Mouse (Mus musculus): ENCODE measurements around the gene Gm49380. TPM values are rescaled to one million over a fixed set of nuclear protein-coding genes. Genes with fewer than 3 reads are reported as not detected.
A peak's percentile ranks its signal among the peaks of the same experiment; 100 is the strongest.

Gm49380 gene
- polyA plus RNA-seq, 1 experiment from 2014 or later, result 0.10 TPM

DNA sequence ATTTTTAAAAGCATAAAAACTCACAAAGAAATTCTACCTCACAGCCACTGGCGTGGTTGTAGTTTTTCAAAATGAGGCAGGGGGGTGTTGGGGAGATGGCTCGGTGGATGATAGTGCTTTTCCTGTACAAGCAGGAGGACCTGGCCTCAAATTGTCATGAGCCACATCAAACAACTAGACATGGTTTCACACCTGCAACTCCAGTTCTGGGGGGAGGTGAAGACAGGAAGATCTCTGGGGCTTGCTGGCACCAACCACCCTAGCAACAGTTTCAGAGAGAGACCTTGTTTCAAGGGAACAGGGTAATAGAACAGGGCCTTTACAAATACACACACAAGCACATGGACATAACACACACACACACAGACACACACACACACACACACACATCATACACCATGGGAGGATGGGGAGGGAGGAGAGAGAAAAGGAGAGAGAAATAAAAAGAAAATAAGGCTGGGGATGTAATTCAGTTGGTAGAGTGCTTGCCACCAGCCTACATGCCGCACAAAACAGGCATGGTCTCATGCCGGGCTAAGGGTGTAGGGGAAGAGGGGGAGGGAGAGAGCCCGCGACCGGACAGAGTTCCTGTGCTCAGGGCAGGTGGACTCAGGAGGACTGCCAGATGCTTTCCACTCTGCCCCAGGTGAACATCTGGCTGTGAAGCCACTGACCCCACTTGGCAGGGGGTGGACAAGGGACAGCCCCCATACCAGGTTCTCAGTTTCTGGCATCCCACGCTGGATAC is 91.0 kb downstream of the Gm49380 start:
- peak; percentile 91 for DNase-seq (ENCODE audit: low spot score)

DNA sequence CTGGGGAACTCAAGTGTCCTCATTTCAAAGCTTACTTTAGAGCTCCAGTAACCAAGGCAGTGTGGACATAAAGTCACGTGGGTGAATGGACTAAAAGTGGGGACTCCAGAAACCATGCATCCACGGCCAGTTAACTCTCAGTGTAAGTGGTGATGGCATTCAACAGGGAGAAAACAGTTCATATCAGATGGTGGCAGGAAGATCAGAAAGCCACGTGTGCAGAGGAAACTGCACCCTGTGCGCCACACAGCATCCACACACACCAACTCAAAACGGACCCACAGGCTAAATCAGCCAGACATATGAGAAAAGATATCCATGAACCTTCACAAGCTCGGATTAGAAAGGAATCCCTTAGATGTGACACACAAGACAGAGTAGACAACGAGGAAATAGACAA is 93.3 kb downstream of the Gm49380 start:
- DNase-seq (ENCODE audit: low spot score), result peak; percentile 61

DNA sequence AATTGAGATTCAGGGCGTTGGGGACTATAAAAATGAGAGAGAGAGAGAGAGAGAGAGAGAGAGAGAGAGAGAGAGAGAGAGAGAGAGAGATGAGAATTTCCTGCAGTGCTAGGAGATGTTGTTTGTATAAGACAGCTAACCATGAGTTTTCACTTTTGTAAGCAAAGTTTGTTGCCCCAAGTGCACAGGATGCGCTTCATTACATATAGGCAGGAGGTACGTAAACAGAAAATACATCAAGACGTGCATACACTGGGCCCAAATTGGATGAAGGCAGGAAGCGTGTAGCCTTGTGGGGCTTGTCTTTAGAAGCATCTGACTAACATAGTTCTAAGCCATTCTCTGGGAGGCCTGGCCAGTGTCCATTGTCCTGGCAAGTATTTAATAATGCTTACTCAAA is 95.5 kb downstream of the Gm49380 start:
- peak; percentile 50 for DNase-seq (ENCODE audit: low spot score)

Other genes starting within 250 kb of the Gm49380 start
- 415 and 436 TPM in 2 replicates for gene Thy1, start 70.1 kb downstream of the Gm49380 start, polyA plus RNA-seq (2015; fragmentation: Nextera tagmentation; extraction: Ambion mirVana)
- gene Usp2, start 46.5 kb downstream of the Gm49380 start, polyA plus RNA-seq (2015; fragmentation: Nextera tagmentation; extraction: Ambion mirVana), result 7.4 and 13.1 TPM in 2 replicates
- not detected in 2 replicates for gene Mfrp, start 11.8 kb downstream of the Gm49380 start, polyA plus RNA-seq (2015; fragmentation: Nextera tagmentation; extraction: Ambion mirVana)
- gene C1qtnf5, start 6.3 kb downstream of the Gm49380 start, polyA plus RNA-seq (2015; fragmentation: Nextera tagmentation; extraction: Ambion mirVana), result 1.2 and 2.0 TPM in 2 replicates
- 52.3 and 53.4 TPM in 2 replicates for gene Rnf26, start within 50 bp of the Gm49380 start, polyA plus RNA-seq (2015; fragmentation: Nextera tagmentation; extraction: Ambion mirVana)
- 6.9 and 7.9 TPM in 2 replicates for gene Mcam, start 21.0 kb upstream of the Gm49380 start, polyA plus RNA-seq (2015; fragmentation: Nextera tagmentation; extraction: Ambion mirVana)
- gene Cbl, start 120.5 kb upstream of the Gm49380 start, polyA plus RNA-seq (2015; fragmentation: Nextera tagmentation; extraction: Ambion mirVana), result 51.9 and 60.4 TPM in 2 replicates
- gene Ccdc153, start 127.2 kb upstream of the Gm49380 start, polyA plus RNA-seq (2015; fragmentation: Nextera tagmentation; extraction: Ambion mirVana), result 8.1 TPM in 2 replicates
- 0.45 and 0.49 TPM in 2 replicates for gene Pdzd3, start 138.0 kb upstream of the Gm49380 start, polyA plus RNA-seq (2015; fragmentation: Nextera tagmentation; extraction: Ambion mirVana)
- gene Nlrx1, start 155.1 kb upstream of the Gm49380 start, polyA plus RNA-seq (2015; fragmentation: Nextera tagmentation; extraction: Ambion mirVana), result 5.9 and 6.3 TPM in 2 replicates
- 0.09 and 0.12 TPM in 2 replicates for gene Abcg4, start 175.1 kb upstream of the Gm49380 start, polyA plus RNA-seq (2015; fragmentation: Nextera tagmentation; extraction: Ambion mirVana)
- gene Hinfp, start 192.2 kb upstream of the Gm49380 start, polyA plus RNA-seq (2015; fragmentation: Nextera tagmentation; extraction: Ambion mirVana), result 22.4 and 22.6 TPM in 2 replicates
- 11.0 and 11.2 TPM in 2 replicates for gene C2cd2l, start 206.8 kb upstream of the Gm49380 start, polyA plus RNA-seq (2015; fragmentation: Nextera tagmentation; extraction: Ambion mirVana)
- gene Dpagt1, start 212.5 kb upstream of the Gm49380 start, polyA plus RNA-seq (2015; fragmentation: Nextera tagmentation; extraction: Ambion mirVana), result 25.7 and 25.8 TPM in 2 replicates
- gene H2afx, start 221.2 kb upstream of the Gm49380 start, polyA plus RNA-seq (2015; fragmentation: Nextera tagmentation; extraction: Ambion mirVana), result 454 and 470 TPM in 2 replicates
- 74.7 and 79.0 TPM in 2 replicates for gene Hmbs, start 230.7 kb upstream of the Gm49380 start, polyA plus RNA-seq (2015; fragmentation: Nextera tagmentation; extraction: Ambion mirVana)
- 30.1 and 30.5 TPM in 2 replicates for gene Vps11, start 248.2 kb upstream of the Gm49380 start, polyA plus RNA-seq (2015; fragmentation: Nextera tagmentation; extraction: Ambion mirVana)